Mouse (Mus musculus) adrenal gland, postnatal 36 days (tissue): Measurements from ENCODE around the gene Nhsl2. TPM values are rescaled to one million over a fixed set of nuclear protein-coding genes. Genes with fewer than 3 reads are reported as not detected.

Experiments used
- DNase-seq, 2 experiments: peaks; one replicate each; pipeline ENCODE4 v3.0.0; 2021; ENCODE audit warnings: mixed read lengths in 1 of 2
- total RNA-seq, 2 experiments: library from RNA; stranded (reverse); gene quantifications; 2 replicates each; pipeline ENCODE4 v1.2.3; 2021

The Nhsl2 gene
- total RNA-seq, 2 experiments from 2014 or later, result 3.6 to 7.1 TPM

- DNase-seq, result no peak
Observed at GRCm38 (mm10) chrX:101901806-101902490, 52.8 kb downstream of the Nhsl2 start.

GRCm38 (mm10) chrX:101902597-101902996 lies 53.4 kb downstream of the Nhsl2 start:
- DNase-seq, result no peak

GRCm38 (mm10) chrX:101907301-101907700 lies 58.1 kb downstream of the Nhsl2 start:
- no peak for DNase-seq

GRCm38 (mm10) chrX:101929131-101929530 lies 79.9 kb downstream of the Nhsl2 start:
- no peak for DNase-seq

GRCm38 (mm10) chrX:101930301-101930700 lies 81.1 kb downstream of the Nhsl2 start:
- no peak for DNase-seq

GRCm38 (mm10) chrX:101931016-101931415 lies 81.8 kb downstream of the Nhsl2 start:
- no peak for DNase-seq

- peak in 1 of 2 experiments; percentile 19 for DNase-seq
Observed at GRCm38 (mm10) chrX:101932244-101932643, 83.1 kb downstream of the Nhsl2 start.

- no peak for DNase-seq
Observed at GRCm38 (mm10) chrX:101933346-101933745, 84.2 kb downstream of the Nhsl2 start.

- DNase-seq, result no peak
Observed at GRCm38 (mm10) chrX:101935291-101935840, 86.2 kb downstream of the Nhsl2 start.

- no peak for DNase-seq
Observed at GRCm38 (mm10) chrX:101939486-101939885, 90.3 kb downstream of the Nhsl2 start.

- peak; percentile 62 to 77 for DNase-seq
Observed at GRCm38 (mm10) chrX:101942461-101942896, 93.3 kb downstream of the Nhsl2 start.

- no peak for DNase-seq
Observed at GRCm38 (mm10) chrX:101943743-101944142, 94.6 kb downstream of the Nhsl2 start.

- no peak for DNase-seq
Observed at GRCm38 (mm10) chrX:101944761-101945330, 95.7 kb downstream of the Nhsl2 start.

- no peak for DNase-seq
Observed at GRCm38 (mm10) chrX:101952436-101952835, 103.3 kb downstream of the Nhsl2 start.

- DNase-seq, result no peak
Observed at GRCm38 (mm10) chrX:101953256-101953655, 104.1 kb downstream of the Nhsl2 start.

- DNase-seq, result peak; percentile 93
Observed at GRCm38 (mm10) chrX:101953787-101954491, 104.8 kb downstream of the Nhsl2 start.

- DNase-seq, result no peak
Observed at GRCm38 (mm10) chrX:101954492-101954851, 105.3 kb downstream of the Nhsl2 start.

GRCm38 (mm10) chrX:101961848-101962247 lies 112.7 kb downstream of the Nhsl2 start:
- DNase-seq, result no peak

- peak; percentile 33 to 43 for DNase-seq
Observed at GRCm38 (mm10) chrX:101963711-101964110, 114.5 kb downstream of the Nhsl2 start.

GRCm38 (mm10) chrX:101973028-101973427 lies 123.8 kb downstream of the Nhsl2 start:
- no peak for DNase-seq

- DNase-seq, result no peak
Observed at GRCm38 (mm10) chrX:101976931-101977330, 127.7 kb downstream of the Nhsl2 start.

GRCm38 (mm10) chrX:101978861-101979260 lies 129.7 kb downstream of the Nhsl2 start:
- DNase-seq, result no peak

GRCm38 (mm10) chrX:101979267-101979666 lies 130.1 kb downstream of the Nhsl2 start:
- DNase-seq, result no peak
